Mouse (Mus musculus): Measurements from ENCODE around the gene Reg3g.

DNA sequence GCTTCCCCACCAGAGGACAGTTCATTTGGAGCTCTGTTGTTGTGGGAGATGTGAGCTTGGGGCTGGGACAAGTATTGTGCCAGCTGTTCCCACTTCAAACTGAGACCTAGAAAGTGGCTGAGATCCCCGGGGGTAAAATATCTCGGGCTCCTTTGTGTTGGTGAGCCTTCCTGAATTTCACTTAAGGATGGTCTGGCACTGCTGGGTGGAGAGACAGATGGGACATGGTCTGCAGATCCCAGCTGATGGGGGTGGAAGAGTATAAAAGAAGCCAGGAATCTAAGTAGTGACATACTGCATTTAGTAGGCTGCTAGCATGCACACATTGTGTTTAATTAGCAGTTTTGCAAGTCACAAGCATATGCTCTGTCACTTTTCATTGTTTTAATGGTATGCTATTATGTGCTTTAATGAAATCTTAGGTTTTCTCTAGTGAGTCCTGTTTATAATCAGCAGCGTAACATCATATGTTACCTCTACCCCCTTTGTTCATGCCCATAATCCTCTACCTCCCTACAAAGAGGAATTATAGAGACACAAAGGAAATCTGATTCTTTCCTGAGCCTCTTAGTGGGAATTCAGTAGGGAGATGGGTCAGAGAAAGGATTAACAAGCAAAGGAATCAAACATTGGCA, 8.4 kb downstream of the Reg3g start:
- TF ChIP-seq GATA1 (IDR thresholded peaks at IDR 0.05; ENCODE audit: borderline replicate concordance, low read length) (no peak), FLI1 (IDR thresholded peaks at IDR 0.05; ENCODE audit: low read length) (no peak)

Measured in megakaryocyte, embryonic 14.5 days (primary cell).